Mouse (Mus musculus): ENCODE data around the gene Slc16a11. TPM values are rescaled to one million over a fixed set of nuclear protein-coding genes. Genes with fewer than 3 reads are reported as not detected.
A peak's percentile ranks its signal among the peaks of the same experiment; 100 is the strongest.

Gene Slc16a11
- polyA plus RNA-seq, 1 experiment from 2014 or later: 0.36 TPM

DNA sequence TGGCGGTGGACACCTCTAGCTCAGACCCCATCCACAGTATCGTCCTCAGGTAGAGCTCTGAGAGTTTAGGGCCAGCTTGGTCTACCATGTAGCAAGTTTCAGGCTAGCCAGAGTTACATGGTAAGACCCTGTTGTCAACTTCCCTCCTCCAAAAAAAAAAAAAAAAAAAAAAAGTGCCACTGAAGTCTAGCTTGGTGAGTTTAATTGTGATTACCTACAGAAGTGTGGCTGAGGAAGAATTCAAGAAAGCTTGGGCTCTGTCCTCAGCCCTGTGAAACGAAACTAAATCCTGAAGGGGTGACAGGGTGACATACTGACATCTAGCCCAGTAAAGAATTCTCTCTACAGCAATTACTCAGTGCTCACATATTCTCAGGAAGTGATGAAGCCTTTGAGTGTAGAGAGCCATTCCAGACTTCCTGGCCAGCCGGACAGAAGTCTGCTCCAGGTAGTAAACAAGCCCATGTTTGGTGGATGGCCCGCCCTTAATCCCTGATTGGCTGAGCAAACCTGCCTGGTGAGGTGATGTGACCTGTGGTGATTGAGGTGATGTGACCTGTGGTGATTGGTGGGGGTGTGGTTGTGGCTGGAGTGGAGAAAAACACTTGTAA lies 3.7 kb upstream of the Slc16a11 start:
- 61% methylated on average over 5 of the region's 5 CpGs for WGBS (ENCODE audit: insufficient replicate concordance)
- Histone ChIP-seq H3K27ac (ENCODE audit: low read depth, low read length) (no peak overlapping the region), H3K9ac (ENCODE audit: low read depth, low read length) (no peak overlapping the region), H3K36me3 (ENCODE audit: control insufficient read depth, insufficient read depth, low read length) (no peaks in the 10 kb centered on the region), H3K4me1 (ENCODE audit: control insufficient read depth, insufficient read depth, low read length) (peaks cover 3% of the 10 kb centered on the region), H3K4me3 (ENCODE audit: low read depth, low read length) (no peak overlapping the region), H3K27me3 (ENCODE audit: control insufficient read depth, insufficient read depth, low read length) (peaks cover 19% of the 10 kb centered on the region), H3K4me2 (no peak overlapping the region), H3K9me3 (replicated peaks; ENCODE audit: control insufficient read depth, low read length) (no peaks in the 10 kb centered on the region)
- ATAC-seq (replicated peaks; ENCODE audit: insufficient number of reproducible peaks, low FRiP score, low TSS enrichment): no peak

DNA sequence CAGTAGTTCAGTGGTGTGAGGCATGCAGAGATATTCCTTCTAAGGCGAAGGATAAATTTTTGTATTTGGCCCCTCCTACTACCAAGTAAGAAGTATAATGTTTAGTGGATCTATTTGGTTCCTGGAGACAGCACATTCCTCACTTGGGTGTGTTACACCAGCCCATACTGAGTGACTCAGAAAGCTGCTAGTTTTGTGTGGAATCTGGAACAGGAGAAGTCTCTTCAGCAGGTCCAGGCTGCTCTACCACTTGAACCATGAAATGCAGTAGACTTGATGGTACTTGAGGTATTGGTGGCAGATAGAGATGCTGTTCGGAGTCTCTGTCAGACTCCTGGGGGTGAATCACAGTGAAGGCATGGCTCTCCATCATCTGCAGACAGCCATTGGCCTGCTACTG lies 1.9 kb upstream of the Slc16a11 start:
- Histone ChIP-seq H3K9ac (ENCODE audit: low read depth, low read length) (no peak overlapping the region), H3K9me3 (replicated peaks; ENCODE audit: control insufficient read depth, low read length) (no peaks in the 10 kb centered on the region), H3K4me1 (ENCODE audit: control insufficient read depth, insufficient read depth, low read length) (peaks cover 16% of the 10 kb centered on the region), H3K27me3 (ENCODE audit: control insufficient read depth, insufficient read depth, low read length) (peaks cover 34% of the 10 kb centered on the region), H3K4me3 (ENCODE audit: low read depth, low read length) (no peak overlapping the region), H3K4me2 (no peak overlapping the region), H3K36me3 (ENCODE audit: control insufficient read depth, insufficient read depth, low read length) (no peaks in the 10 kb centered on the region), H3K27ac (ENCODE audit: low read depth, low read length) (no peak overlapping the region)
- ATAC-seq (replicated peaks; ENCODE audit: insufficient number of reproducible peaks, low FRiP score, low TSS enrichment): no peak
- 72% methylated on average over 2 of the region's 2 CpGs for WGBS (ENCODE audit: insufficient replicate concordance)

DNA sequence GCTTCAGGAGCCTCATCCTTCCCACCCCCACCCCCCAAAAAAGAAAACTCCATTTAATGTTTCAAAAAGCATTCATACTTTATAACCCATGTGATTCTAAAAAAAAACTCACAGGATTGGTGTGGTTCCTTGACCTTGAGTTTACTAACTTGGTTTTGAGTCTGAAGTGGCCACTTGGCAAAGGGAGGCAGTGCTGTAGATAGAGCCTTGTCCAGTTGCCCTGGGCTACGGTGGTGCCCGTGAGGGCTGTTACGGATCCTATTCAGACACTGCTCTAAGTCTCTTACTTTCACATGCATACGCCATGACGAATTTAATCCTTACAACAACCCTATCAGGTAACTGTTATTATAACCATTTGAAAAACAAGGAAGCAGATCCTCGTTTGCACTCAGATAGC lies 580 bp upstream of the Slc16a11 start:
- H3K9ac ChIP-seq (ENCODE audit: low read depth, low read length): no peak overlapping the region
- H3K27ac ChIP-seq (ENCODE audit: low read depth, low read length): no peak overlapping the region
- ATAC-seq (replicated peaks; ENCODE audit: insufficient number of reproducible peaks, low FRiP score, low TSS enrichment): no peak
- no peaks in the 10 kb centered on the region for H3K36me3 ChIP-seq (ENCODE audit: control insufficient read depth, insufficient read depth, low read length)
- WGBS (ENCODE audit: insufficient replicate concordance): 64% methylated on average over 6 of the region's 6 CpGs
- no peak overlapping the region for H3K4me2 ChIP-seq
- H3K4me1 ChIP-seq (ENCODE audit: control insufficient read depth, insufficient read depth, low read length): peaks cover 16% of the 10 kb centered on the region
- no peak overlapping the region for H3K4me3 ChIP-seq (ENCODE audit: low read depth, low read length)
- H3K27me3 ChIP-seq (ENCODE audit: control insufficient read depth, insufficient read depth, low read length): peaks cover 44% of the 10 kb centered on the region
- no peaks in the 10 kb centered on the region for H3K9me3 ChIP-seq (replicated peaks; ENCODE audit: control insufficient read depth, low read length)

DNA sequence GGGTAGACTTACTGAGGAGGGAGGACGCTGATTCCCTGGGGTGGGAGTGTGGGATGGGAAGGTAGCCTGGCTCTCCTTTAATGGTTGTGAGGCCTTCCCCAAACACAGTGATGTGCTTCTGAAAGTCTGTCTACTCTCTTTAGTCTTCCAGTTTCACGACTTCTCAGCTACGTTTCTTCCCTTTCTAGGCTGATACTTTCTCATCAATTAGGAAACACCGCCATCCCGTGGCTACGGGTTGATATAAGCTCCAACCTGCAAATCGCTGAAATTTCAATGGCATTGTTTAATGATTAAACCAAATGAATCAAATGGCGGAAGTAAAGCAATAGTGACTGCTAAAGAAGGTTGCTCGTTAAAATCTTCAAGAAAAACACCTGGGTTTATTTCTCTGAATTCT lies 344 bp downstream of the Slc16a11 start:
- Histone ChIP-seq H3K4me3 (ENCODE audit: low read depth, low read length) (no peak overlapping the region), H3K27ac (ENCODE audit: low read depth, low read length) (no peak overlapping the region), H3K36me3 (ENCODE audit: control insufficient read depth, insufficient read depth, low read length) (no peaks in the 10 kb centered on the region), H3K27me3 (ENCODE audit: control insufficient read depth, insufficient read depth, low read length) (peaks cover 52% of the 10 kb centered on the region), H3K9ac (ENCODE audit: low read depth, low read length) (no peak overlapping the region), H3K4me2 (no peak overlapping the region), H3K9me3 (replicated peaks; ENCODE audit: control insufficient read depth, low read length) (no peaks in the 10 kb centered on the region), H3K4me1 (ENCODE audit: control insufficient read depth, insufficient read depth, low read length) (peaks cover 16% of the 10 kb centered on the region)
- 17% methylated on average over 9 of the region's 9 CpGs for WGBS (ENCODE audit: insufficient replicate concordance)
- ATAC-seq (replicated peaks; ENCODE audit: insufficient number of reproducible peaks, low FRiP score, low TSS enrichment): no peak

DNA sequence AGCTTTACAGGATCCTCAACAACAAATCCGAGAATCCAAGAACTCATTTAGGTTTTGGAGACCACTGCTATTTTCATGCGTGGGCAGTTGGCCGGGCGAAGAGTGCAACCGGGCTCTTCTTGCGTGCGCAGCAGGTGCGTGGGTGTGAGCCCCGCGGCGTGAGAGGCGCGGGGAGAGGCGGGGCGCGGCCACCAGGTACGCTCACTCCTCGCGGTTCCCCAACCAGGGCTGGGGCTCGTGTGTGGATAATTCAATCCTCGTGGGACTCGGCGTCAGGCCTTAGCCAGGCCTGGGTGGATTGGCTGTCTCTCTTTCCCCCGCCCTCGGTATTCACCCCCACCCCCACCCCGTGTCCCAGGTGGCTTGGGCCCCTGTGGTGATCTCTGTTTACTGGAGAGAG lies 1.2 kb downstream of the Slc16a11 start:
- H3K27me3 ChIP-seq (ENCODE audit: control insufficient read depth, insufficient read depth, low read length): peaks cover 55% of the 10 kb centered on the region
- no peaks in the 10 kb centered on the region for H3K9me3 ChIP-seq (replicated peaks; ENCODE audit: control insufficient read depth, low read length)
- ATAC-seq (replicated peaks; ENCODE audit: insufficient number of reproducible peaks, low FRiP score, low TSS enrichment): no peak
- 12% methylated on average over 26 of the region's 26 CpGs for WGBS (ENCODE audit: insufficient replicate concordance)
- peaks cover 16% of the 10 kb centered on the region for H3K4me1 ChIP-seq (ENCODE audit: control insufficient read depth, insufficient read depth, low read length)
- peak overlapping the region; percentile 45 for H3K4me3 ChIP-seq (ENCODE audit: low read depth, low read length)
- no peak overlapping the region for H3K9ac ChIP-seq (ENCODE audit: low read depth, low read length)
- no peak overlapping the region for H3K27ac ChIP-seq (ENCODE audit: low read depth, low read length)
- no peaks in the 10 kb centered on the region for H3K36me3 ChIP-seq (ENCODE audit: control insufficient read depth, insufficient read depth, low read length)
- H3K4me2 ChIP-seq: peak overlapping the region; percentile 72

DNA sequence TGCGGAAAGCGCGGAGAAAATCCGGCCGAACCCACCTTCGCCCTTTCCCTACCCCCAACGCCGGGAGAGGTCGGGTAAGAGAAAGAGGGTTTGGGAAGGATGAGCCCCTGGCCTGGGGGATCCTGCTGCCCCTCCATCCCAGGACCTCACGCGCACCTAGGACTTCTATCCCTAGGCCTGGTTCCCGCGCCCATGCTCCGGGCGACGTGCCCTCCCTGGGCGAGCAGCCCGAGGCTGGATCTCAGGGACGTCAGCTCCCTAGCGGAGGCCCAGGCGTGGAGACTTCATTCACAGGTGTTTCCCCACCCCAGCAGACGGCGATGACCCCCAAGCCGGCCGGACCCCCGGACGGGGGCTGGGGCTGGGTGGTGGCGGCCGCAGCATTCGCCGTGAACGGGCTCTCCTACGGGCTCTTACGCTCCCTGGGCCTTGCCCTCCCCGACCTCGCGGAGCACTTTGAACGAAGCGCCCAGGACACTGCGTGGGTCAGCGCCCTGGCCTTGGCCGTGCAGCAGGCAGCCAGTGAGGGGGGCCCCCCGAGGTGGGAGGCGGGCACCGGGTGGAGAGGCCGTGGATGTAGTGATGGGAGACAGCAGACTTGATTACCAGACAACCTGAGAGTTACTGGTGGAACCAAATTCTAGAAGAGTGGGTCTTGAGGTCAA lies 1.8 kb downstream of the Slc16a11 start:
- Histone ChIP-seq H3K27ac (ENCODE audit: low read depth, low read length) (no peak overlapping the region), H3K9ac (ENCODE audit: low read depth, low read length) (peak overlapping the region; percentile 63; the same call in 1 of the 2 replicates), H3K4me2 (peak overlapping the region; percentile 72), H3K27me3 (ENCODE audit: control insufficient read depth, insufficient read depth, low read length) (peaks cover 57% of the 10 kb centered on the region), H3K4me3 (ENCODE audit: low read depth, low read length) (peak overlapping the region; percentile 45), H3K36me3 (ENCODE audit: control insufficient read depth, insufficient read depth, low read length) (no peaks in the 10 kb centered on the region), H3K4me1 (ENCODE audit: control insufficient read depth, insufficient read depth, low read length) (peaks cover 16% of the 10 kb centered on the region), H3K9me3 (replicated peaks; ENCODE audit: control insufficient read depth, low read length) (no peaks in the 10 kb centered on the region)
- ATAC-seq (replicated peaks; ENCODE audit: insufficient number of reproducible peaks, low FRiP score, low TSS enrichment): peak; percentile 37; the same call in 1 of the 2 replicates
- 1% methylated on average over 45 of the region's 46 CpGs for WGBS (ENCODE audit: insufficient replicate concordance)

DNA sequence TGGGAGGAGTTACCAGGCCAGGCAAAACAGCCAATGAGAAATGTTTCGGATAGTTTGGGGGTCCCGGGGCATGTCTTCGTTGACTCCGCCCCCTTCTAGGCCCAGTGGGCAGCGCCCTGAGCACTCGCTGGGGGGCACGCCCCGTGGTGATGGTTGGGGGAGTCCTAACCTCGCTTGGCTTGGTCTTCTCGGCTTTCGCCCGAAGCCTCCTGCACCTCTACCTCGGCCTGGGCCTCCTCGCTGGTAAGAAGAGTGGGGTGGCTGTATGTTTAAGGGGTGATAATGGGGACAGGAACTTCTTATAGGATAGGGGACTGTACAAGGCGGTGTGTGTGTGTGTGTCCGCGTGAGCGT lies 2.3 kb downstream of the Slc16a11 start:
- Histone ChIP-seq H3K27ac (ENCODE audit: low read depth, low read length) (no peak overlapping the region), H3K36me3 (ENCODE audit: control insufficient read depth, insufficient read depth, low read length) (no peaks in the 10 kb centered on the region), H3K4me2 (peak overlapping the region; percentile 72), H3K4me1 (ENCODE audit: control insufficient read depth, insufficient read depth, low read length) (peaks cover 16% of the 10 kb centered on the region), H3K9me3 (replicated peaks; ENCODE audit: control insufficient read depth, low read length) (no peaks in the 10 kb centered on the region), H3K4me3 (ENCODE audit: low read depth, low read length) (peak overlapping the region; percentile 45), H3K27me3 (ENCODE audit: control insufficient read depth, insufficient read depth, low read length) (peaks cover 57% of the 10 kb centered on the region), H3K9ac (ENCODE audit: low read depth, low read length) (no peak overlapping the region)
- no peak for ATAC-seq (replicated peaks; ENCODE audit: insufficient number of reproducible peaks, low FRiP score, low TSS enrichment)
- WGBS (ENCODE audit: insufficient replicate concordance): 11% methylated on average over 18 of the region's 18 CpGs

DNA sequence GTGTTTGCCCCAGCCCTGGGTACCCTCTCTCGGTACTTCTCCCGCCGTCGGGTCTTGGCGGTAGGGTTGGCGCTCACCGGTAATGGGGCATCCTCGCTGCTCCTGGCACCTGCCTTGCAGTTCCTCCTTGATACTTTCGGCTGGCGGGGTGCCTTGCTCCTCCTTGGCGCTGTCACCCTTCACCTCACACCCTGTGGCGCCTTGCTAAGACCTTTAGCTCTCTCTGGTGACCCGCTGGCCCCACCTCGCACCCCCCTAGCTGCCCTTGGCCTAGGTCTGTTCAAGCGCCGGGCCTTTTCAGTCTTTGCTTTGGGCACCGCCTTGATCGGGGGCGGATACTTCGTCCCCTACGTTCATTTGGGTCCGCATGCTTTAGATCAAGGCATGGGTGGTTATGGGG lies 2.7 kb downstream of the Slc16a11 start:
- Histone ChIP-seq H3K27ac (ENCODE audit: low read depth, low read length) (no peak overlapping the region), H3K4me2 (peak overlapping the region; percentile 72; the same call in 1 of the 2 replicates), H3K9me3 (replicated peaks; ENCODE audit: control insufficient read depth, low read length) (no peaks in the 10 kb centered on the region), H3K4me3 (ENCODE audit: low read depth, low read length) (no peak overlapping the region), H3K36me3 (ENCODE audit: control insufficient read depth, insufficient read depth, low read length) (no peaks in the 10 kb centered on the region), H3K27me3 (ENCODE audit: control insufficient read depth, insufficient read depth, low read length) (peaks cover 57% of the 10 kb centered on the region), H3K4me1 (ENCODE audit: control insufficient read depth, insufficient read depth, low read length) (peaks cover 20% of the 10 kb centered on the region), H3K9ac (ENCODE audit: low read depth, low read length) (no peak overlapping the region)
- WGBS (ENCODE audit: insufficient replicate concordance): 12% methylated on average over 22 of the region's 22 CpGs
- ATAC-seq (replicated peaks; ENCODE audit: insufficient number of reproducible peaks, low FRiP score, low TSS enrichment): no peak

DNA sequence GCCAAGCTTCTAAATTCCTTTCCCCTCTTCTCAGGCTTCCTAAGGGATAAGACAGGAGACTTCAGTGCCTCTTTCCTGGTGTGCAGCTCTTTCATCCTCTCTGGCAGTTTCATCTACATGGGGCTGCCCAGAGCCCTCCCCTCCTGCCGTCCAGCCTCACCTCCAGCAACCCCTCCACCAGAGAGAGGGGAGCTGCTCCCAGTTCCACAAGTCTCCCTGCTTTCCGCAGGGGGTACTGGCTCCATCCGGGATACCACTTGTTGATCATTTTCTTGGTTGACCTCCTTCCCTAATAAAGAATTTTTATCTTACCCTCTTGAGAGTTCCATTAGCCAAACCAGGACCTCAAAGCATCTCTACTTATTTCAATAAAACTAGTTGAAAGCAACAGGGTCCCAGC lies 3.6 kb downstream of the Slc16a11 start:
- Histone ChIP-seq H3K4me1 (ENCODE audit: control insufficient read depth, insufficient read depth, low read length) (peaks cover 21% of the 10 kb centered on the region), H3K9ac (ENCODE audit: low read depth, low read length) (no peak overlapping the region), H3K36me3 (ENCODE audit: control insufficient read depth, insufficient read depth, low read length) (no peaks in the 10 kb centered on the region), H3K9me3 (replicated peaks; ENCODE audit: control insufficient read depth, low read length) (no peaks in the 10 kb centered on the region), H3K4me2 (no peak overlapping the region), H3K27ac (ENCODE audit: low read depth, low read length) (no peak overlapping the region), H3K4me3 (ENCODE audit: low read depth, low read length) (no peak overlapping the region), H3K27me3 (ENCODE audit: control insufficient read depth, insufficient read depth, low read length) (peaks cover 57% of the 10 kb centered on the region)
- ATAC-seq (replicated peaks; ENCODE audit: insufficient number of reproducible peaks, low FRiP score, low TSS enrichment): no peak
- WGBS (ENCODE audit: insufficient replicate concordance): 47% methylated on average over 3 of the region's 3 CpGs

Measured in heart, embryonic 11.5 days (tissue).